Mouse (Mus musculus) heart, postnatal 25 days (tissue): ENCODE measurements around the gene Pde1c. TPM values are rescaled to one million over a fixed set of nuclear protein-coding genes. Genes with fewer than 3 reads are reported as not detected.

Experiments
- DNase-seq: peaks from one replicate; pipeline ENCODE4 v3.0.0; 2022; ENCODE audit warnings: low spot score
- intact Hi-C: fragments of 180-260 bp; cut with DNase I; formaldehyde crosslinking; loops from one replicate; pipeline ENCODE4 v1.15.1; 2025
- total RNA-seq, 2 experiments: library from RNA; stranded (reverse); gene quantifications; 2 replicates each; pipeline ENCODE4 v1.2.3; 2021

Pde1c gene
- total RNA-seq, 2 experiments from 2014 or later = 72.2 to 92.5 TPM

GRCm38 (mm10) chr6:56168736-56169135 lies 400.2 kb downstream of the Pde1c start:
- intact Hi-C loops = no loop called here
- DNase-seq = no peak

DNA sequence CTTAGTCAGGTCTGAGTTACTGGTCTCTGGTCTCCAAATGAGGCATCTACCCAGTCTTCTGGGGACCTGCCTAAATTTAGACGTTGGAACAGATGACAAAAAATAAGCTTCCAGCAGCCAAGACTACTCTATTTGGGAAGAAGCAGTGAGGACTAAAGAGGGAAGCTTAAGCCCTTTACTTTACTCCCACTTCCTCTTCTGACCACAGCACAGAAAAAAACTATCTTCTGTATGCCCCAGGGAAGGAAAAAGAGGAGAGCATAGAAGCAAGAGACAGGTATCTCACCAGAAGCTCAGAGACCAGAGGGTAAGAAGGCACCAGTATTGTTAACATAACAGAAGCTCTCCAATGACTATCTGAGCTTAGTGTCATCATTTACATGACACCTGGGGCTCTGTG lies 410.7 kb downstream of the Pde1c start:
- intact Hi-C loops = no loop called here
- DNase-seq = no peak

DNA sequence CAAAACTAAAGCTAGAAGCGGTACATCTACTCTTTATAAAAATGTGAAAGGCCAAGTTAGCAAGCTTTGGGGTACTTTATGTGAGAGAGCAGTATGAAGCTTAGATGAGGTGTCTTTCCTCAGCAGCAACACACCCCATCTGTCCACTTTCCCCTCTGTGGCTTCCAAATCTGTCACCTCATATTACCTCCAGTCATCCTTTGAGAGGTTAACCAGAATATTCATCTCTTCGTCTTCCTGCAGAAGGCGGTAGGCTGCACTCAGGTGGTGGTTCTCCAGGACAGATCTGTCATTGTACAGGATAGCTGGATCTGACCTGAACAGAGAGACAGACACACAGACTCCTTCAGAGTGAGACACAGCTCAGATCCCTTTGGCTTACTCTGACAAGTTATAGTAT lies 412.1 kb downstream of the Pde1c start:
- intact Hi-C loops = no loop called here
- no peak for DNase-seq

DNA sequence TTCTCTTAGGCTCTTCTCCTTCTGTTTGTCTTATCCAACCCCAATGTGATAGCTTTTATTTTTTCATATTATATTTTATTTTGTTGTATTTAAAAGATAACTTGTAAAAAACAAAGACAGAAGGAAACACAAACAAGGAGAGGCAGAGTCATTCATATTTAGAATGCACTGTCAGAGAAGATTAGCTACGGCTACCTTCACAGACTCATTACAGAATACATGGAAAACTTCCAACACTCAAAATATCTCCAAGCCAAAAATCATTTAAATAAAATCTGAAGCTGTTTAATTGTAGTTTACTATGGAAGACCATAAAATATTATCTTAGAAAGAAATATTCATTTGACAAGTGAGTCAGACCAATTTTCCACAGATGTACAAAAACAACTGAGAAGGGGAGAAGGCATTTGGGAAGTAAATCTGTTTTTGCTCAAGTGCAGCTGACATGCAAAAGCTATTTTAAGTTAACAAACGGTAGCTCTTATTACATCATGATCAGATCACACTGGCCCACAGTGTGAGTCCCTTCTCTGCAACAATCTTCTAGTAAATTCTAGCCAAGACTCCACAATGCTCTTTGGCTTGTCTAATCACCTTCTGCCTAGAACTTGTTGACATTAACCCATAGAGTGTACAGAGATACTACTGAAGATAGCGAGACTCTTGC lies 438.3 kb downstream of the Pde1c start:
- intact Hi-C loops = no loop called here
- no peak for DNase-seq

GRCm38 (mm10) chr6:56099520-56100101 lies 469.3 kb downstream of the Pde1c start:
- intact Hi-C loops = no loop called here
- DNase-seq = no peak

DNA sequence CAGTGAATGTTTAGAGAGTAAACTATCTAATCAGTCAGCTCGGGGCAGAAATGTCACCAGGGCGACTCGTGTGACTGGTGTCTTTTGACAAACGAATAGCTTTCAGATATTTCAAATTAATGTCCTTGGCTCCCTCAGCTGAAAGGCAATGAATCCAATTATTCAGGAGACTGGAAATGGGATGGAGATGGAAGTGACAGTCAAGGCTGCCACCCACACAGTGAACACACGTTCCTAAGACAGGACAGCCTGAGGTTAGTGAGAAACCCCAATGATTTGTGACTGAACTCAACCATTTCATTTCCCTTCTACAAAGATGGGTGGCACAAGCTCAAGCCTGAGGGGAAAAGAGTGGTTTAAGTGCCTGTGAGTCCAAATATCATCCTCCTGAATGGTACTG lies 470.5 kb downstream of the Pde1c start:
- DNase-seq = no peak
- intact Hi-C loops = no loop called here

- DNase-seq = no peak
- intact Hi-C loops = loop anchor here (10.0 kb wide), 1 partner anchor 288 kb away; no protein-coding TSS in a partner anchor
Observed at GRCm38 (mm10) chr6:56076378-56076805, 492.5 kb downstream of the Pde1c start.

GRCm38 (mm10) chr6:56068516-56068915 lies 500.4 kb downstream of the Pde1c start:
- no peak for DNase-seq
- intact Hi-C loops = loop anchor here (5.0 kb wide), 1 partner anchor 624 kb away; no protein-coding TSS in a partner anchor

GRCm38 (mm10) chr6:56066632-56067282 lies 502.1 kb downstream of the Pde1c start:
- DNase-seq = no peak

DNA sequence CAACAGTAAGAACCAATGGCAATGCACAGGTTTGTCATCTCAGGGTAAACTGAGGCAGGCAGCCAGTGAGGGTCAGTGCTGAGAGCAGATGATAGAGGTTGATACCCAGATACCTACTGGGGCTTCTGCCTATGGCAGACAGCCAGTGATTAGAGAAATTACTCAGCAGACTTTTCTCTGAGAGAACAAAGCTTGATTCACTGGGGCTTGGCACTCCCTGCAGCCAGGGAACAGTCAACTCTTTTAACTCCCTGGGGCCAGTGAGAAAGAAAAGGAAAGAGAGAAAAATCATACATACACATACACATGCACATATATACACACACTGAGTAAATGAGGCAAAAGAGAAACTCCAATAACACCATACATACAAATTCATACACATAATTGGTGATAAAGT lies 505.2 kb downstream of the Pde1c start:
- intact Hi-C loops = no loop called here
- no peak for DNase-seq

More at GRCm38 (mm10) chr6:56066632-56067282, 502.1 kb downstream of the Pde1c start:
- intact Hi-C loops = loop anchor here (1.0 to 5.0 kb wide), 4 partner anchors 380 to 626 kb away; no protein-coding TSS in a partner anchor

GRCm38 (mm10) chr6:56049104-56049503 lies 519.8 kb downstream of the Pde1c start:
- DNase-seq = no peak
- intact Hi-C loops = loop anchor here (1.0 kb wide), 1 partner anchor 76 kb away; no protein-coding TSS in a partner anchor

- DNase-seq = no peak
- intact Hi-C loops = no loop called here
Observed at GRCm38 (mm10) chr6:56048580-56048979, 520.3 kb downstream of the Pde1c start.

GRCm38 (mm10) chr6:56044716-56045115 lies 524.2 kb downstream of the Pde1c start:
- intact Hi-C loops = no loop called here
- DNase-seq = no peak

DNA sequence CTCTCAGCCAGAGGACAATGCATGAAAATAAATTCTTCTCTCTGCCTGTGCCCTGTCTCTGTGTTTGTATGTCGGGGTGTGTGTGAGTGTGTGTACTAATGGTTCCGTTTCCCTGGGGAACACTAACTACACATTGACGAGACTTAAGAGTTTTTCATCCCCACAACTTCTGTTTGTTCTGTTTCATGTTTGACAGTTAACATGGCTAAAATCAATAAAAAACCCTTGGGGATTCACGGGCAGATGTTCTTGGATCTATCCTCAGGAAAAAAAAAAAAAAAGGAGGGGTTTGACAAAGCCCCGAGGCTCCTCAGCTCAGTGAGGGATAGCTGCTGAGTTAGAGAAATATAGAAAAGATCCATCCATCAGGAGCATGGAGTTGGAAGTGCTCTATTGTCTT lies 524.6 kb downstream of the Pde1c start:
- DNase-seq = no peak
- intact Hi-C loops = no loop called here

DNA sequence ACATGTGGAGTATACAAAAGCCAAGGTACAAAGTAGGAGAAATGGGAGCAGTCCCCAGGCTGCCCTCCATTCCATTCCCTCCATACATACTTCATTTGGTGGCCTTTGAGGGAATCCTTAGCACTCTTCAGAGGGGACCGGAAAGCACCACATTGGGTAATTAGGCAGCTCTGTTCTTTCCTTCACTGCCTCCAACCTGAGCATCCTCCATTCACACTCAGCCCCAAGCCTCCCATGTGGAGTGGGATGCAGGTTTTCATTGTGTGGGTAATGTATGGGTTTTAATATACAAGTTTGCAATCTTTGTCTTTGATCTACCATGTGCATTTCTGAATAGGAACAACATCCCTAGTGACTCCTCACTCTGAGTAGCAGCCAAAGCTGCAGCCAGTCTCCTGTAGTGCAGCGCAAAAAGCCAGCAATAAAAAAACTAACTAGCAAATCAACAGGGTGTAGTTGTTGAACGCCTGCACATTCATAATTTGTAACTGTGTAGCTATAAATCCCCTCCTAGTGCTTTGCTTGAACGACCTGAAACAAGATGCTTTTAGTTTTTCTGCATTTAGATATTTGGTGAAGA lies 529.3 kb downstream of the Pde1c start:
- intact Hi-C loops = no loop called here
- DNase-seq = no peak

DNA sequence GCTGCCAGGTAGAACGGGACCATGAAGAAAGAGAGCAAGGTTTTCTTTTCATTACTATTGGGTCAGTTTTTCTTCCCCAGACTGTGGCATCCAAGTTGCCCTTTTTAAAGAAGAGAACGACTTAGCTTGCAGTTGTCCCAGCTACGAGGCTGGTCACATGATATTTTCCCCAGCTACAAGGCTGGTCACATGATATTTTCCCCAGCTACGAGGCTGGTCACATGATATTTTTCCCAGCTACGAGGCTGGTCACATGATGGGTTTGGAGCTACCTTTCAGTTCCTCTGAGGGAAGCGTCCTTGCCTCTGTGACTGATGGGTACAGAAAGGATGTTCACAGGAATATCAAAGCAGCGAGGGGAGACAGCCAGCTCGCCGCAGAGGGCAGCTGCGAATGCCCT lies 533.8 kb downstream of the Pde1c start:
- no peak for DNase-seq
- intact Hi-C loops = no loop called here

GRCm38 (mm10) chr6:56032231-56032630 lies 536.7 kb downstream of the Pde1c start:
- no peak for DNase-seq
- intact Hi-C loops = no loop called here

DNA sequence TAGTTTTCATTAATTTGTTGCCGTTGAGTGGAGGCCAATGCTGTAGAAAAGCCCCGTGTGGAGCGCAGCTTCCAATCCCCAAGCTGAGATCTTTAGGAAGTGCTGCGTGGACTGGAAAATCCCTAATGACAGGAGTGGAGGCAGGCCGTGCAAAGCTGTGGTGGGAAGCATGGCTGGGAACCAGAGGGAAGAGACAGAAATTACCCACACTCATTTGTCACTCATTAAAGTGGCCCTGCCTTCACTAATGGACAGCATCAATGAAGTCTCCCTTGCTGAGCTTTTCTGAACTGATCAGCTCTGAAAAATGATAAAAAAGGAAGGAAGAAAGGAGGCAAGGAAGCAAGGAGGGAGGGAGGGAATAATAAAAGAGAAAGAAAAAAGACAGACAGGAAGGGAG lies 538.9 kb downstream of the Pde1c start:
- no peak for DNase-seq
- intact Hi-C loops = no loop called here

- intact Hi-C loops = no loop called here
- DNase-seq = no peak
Observed at GRCm38 (mm10) chr6:56027966-56028365, 540.9 kb downstream of the Pde1c start.

DNA sequence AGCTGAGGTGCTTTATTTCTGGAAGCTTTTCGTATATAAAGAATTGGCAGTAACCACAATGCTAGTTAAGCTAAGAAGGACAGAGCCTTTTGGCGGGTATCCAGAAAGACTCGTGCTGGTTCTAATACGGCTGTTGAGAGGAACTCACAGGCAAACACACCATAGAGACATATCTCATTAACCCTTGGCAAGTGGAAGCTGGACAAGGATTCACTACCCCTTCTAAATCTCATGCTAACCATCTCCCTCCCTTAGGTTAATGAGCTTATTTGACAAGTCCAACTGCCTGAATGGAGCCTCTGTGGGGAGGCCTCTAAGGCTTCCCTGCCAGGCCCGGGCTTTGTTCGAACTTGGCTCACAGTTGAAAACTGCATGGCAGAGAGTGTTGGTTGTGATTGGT lies 541.6 kb downstream of the Pde1c start:
- intact Hi-C loops = no loop called here
- DNase-seq = no peak

GRCm38 (mm10) chr6:56025533-56025932 lies 543.4 kb downstream of the Pde1c start:
- no peak for DNase-seq
- intact Hi-C loops = no loop called here
